Mouse (Mus musculus) myocyte (in vitro differentiated cells): Measurements from ENCODE around the gene Prkn. TPM values are rescaled to one million over a fixed set of nuclear protein-coding genes. Genes with fewer than 3 reads are reported as not detected.

Experiments
- H3K27me3 ChIP-seq: one replicate; pipeline ENCODE4 v1.6.1; 2011; ENCODE audit not compliant: control insufficient read depth, insufficient read depth, insufficient read length
- H3K36me3 ChIP-seq: one replicate; pipeline ENCODE4 v1.6.1; 2011; ENCODE audit not compliant: control insufficient read depth, insufficient read depth
- H3K4me2 ChIP-seq: one replicate; pipeline ENCODE4 v1.6.1; 2011; ENCODE audit warnings: low read depth, control low read depth
- H3K4me3 ChIP-seq: one replicate; pipeline ENCODE4 v1.5.1; 2011; ENCODE audit warnings: mild to moderate bottlenecking, control low read depth, moderate library complexity
- H3K79me2 ChIP-seq: one replicate; pipeline ENCODE4 v1.6.1; 2011; ENCODE audit not compliant: control insufficient read depth, insufficient read depth
- H3ac ChIP-seq: one replicate; pipeline ENCODE4 v1.6.1; 2011; ENCODE audit not compliant: control insufficient read depth, insufficient read length
- CEBPB ChIP-seq: IDR thresholded peaks from 2 replicates; pipeline ENCODE4 v1.6.1; 2011; ENCODE audit warnings: mild to moderate bottlenecking, moderate library complexity; ENCODE audit not compliant: poor library complexity, insufficient read depth, severe bottlenecking
- E2F4 ChIP-seq: IDR thresholded peaks from one replicate; pipeline ENCODE4 v1.6.1; 2011; ENCODE audit warnings: mild to moderate bottlenecking, control low read depth, moderate library complexity; ENCODE audit not compliant: insufficient read depth
- MAX ChIP-seq: IDR thresholded peaks from one replicate; pipeline ENCODE4 v1.6.1; 2011; ENCODE audit warnings: low read depth, mild to moderate bottlenecking, control low read depth
- MYOD1 ChIP-seq, 3 experiments: IDR thresholded peaks; one replicate each; pipeline ENCODE4 v1.6.1; 2011; ENCODE audit warnings: control low read depth in 2 of 3, low read depth in 2 of 3, mild to moderate bottlenecking in 2 of 3, moderate library complexity in 1 of 3; ENCODE audit not compliant: insufficient read length in 2 of 3, control insufficient read depth in 1 of 3
- MYOG ChIP-seq, 3 experiments: IDR thresholded peaks; one replicate each; pipeline ENCODE4 v1.6.1; 2011; ENCODE audit warnings: control low read depth in 2 of 3, low read depth in 2 of 3, mild to moderate bottlenecking in 2 of 3; ENCODE audit not compliant: insufficient read length in 2 of 3, control insufficient read depth in 1 of 3, insufficient read depth in 1 of 3
- POLR2A ChIP-seq: IDR thresholded peaks from one replicate; pipeline ENCODE4 v1.6.1; 2011; ENCODE audit warnings: low read depth, mild to moderate bottlenecking, control low read depth, moderate library complexity; ENCODE audit not compliant: insufficient read length
- POLR2AphosphoS2 ChIP-seq: IDR thresholded peaks from one replicate; pipeline ENCODE4 v1.6.1; 2011; ENCODE audit warnings: low read depth, control low read depth; ENCODE audit not compliant: insufficient read length
- REST ChIP-seq: IDR thresholded peaks from one replicate; pipeline ENCODE4 v1.6.1; 2011; ENCODE audit warnings: mild to moderate bottlenecking, control low read depth, moderate library complexity; ENCODE audit not compliant: insufficient read depth, insufficient read length
- SRF ChIP-seq: IDR thresholded peaks from one replicate; pipeline ENCODE4 v1.6.1; 2011; ENCODE audit warnings: low read depth; ENCODE audit not compliant: control insufficient read depth, insufficient read length
- TCF12 ChIP-seq: IDR thresholded peaks from one replicate; pipeline ENCODE4 v1.6.1; 2011; ENCODE audit warnings: mild to moderate bottlenecking, control low read depth; ENCODE audit not compliant: poor library complexity, insufficient read depth, severe bottlenecking
- TCF3 ChIP-seq: IDR thresholded peaks from one replicate; pipeline ENCODE4 v1.6.1; 2011; ENCODE audit warnings: low read depth, control low read depth; ENCODE audit not compliant: insufficient read length
- USF1 ChIP-seq: IDR thresholded peaks from one replicate; pipeline ENCODE4 v1.6.1; 2011; ENCODE audit warnings: low read depth, mild to moderate bottlenecking, control low read depth, moderate library complexity
- polyA plus RNA-seq: library from polyadenylated mRNA; unstranded; fragments of >200 nt; fragmentation: generic; extraction: Trizol; gene quantifications from one replicate; pipeline ENCODE4 v1.2.1, GENCODE M21; 2012; ENCODE audit warnings: missing spikeins

Gene Prkn
- polyA plus RNA-seq, 1 experiment: 0.26 TPM

DNA sequence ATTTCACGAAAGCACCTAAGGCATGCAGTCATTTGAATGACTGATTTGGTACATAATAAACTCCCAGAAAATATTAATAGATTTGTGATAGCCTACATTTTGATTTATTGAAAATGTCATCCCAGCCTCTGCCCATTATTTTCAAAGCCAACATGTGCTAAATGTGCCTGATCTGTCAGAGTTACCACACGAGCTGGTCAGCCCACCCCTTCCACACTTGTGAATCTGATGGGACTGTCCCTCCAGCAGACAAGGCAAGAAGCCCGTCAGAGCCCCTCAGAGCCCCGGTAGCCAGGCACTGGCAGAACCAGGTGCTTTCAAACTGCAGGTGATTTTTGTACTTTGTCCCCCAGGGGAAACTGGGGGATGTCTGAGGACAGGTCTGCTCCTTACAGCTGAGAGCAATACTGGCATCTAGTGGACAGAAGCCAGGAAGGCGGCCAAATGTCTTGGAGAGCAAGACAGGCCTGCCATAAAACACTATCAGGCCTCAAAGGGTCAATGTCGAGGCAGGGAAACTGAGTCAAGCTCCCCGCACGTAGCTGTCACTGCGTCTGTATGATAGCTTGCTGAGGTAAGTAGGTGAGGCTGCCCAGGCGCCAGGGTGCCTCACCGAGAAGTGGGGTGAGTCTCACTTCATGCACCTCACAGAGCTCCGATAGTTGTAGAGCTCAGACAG lies 1078.1 kb downstream of the Prkn start:
- Histone ChIP-seq H3K4me3 (no peak overlapping the region), H3ac (no peak overlapping the region), H3K36me3 (no peaks in the 10 kb centered on the region), H3K4me2 (no peak overlapping the region), H3K79me2 (no peaks in the 10 kb centered on the region), H3K27me3 (peaks cover 13% of the 10 kb centered on the region)
- TF ChIP-seq MYOG (IDR thresholded peaks at IDR 0.05; ENCODE audit: control insufficient read depth in 1 of 3, insufficient read depth in 1 of 3, insufficient read length in 2 of 3, low read depth in 2 of 3) (no peak), SRF (no peak), USF1 (no peak), E2F4 (no peak), TCF3 (no peak), MYOD1 (IDR thresholded peaks at IDR 0.05; ENCODE audit: control insufficient read depth in 1 of 3, insufficient read length in 2 of 3, low read depth in 2 of 3) (no peak), POLR2AphosphoS2 (no peak), CEBPB (no peak), REST (no peak), MAX (no peak), TCF12 (no peak), POLR2A (no peak)

GRCm38 (mm10) chr17:11919581-11919980 lies 1079.4 kb downstream of the Prkn start:
- Histone ChIP-seq H3K4me3 (no peak overlapping the region), H3ac (no peak overlapping the region), H3K36me3 (no peaks in the 10 kb centered on the region), H3K4me2 (no peak overlapping the region), H3K27me3 (peaks cover 13% of the 10 kb centered on the region), H3K79me2 (no peaks in the 10 kb centered on the region)
- TF ChIP-seq E2F4 (no peak), POLR2A (no peak), MAX (no peak), USF1 (no peak), MYOD1 (IDR thresholded peaks at IDR 0.05; ENCODE audit: control insufficient read depth in 1 of 3, insufficient read length in 2 of 3, low read depth in 2 of 3) (no peak), TCF3 (no peak), MYOG (IDR thresholded peaks at IDR 0.05; ENCODE audit: control insufficient read depth in 1 of 3, insufficient read depth in 1 of 3, insufficient read length in 2 of 3, low read depth in 2 of 3) (no peak)

DNA sequence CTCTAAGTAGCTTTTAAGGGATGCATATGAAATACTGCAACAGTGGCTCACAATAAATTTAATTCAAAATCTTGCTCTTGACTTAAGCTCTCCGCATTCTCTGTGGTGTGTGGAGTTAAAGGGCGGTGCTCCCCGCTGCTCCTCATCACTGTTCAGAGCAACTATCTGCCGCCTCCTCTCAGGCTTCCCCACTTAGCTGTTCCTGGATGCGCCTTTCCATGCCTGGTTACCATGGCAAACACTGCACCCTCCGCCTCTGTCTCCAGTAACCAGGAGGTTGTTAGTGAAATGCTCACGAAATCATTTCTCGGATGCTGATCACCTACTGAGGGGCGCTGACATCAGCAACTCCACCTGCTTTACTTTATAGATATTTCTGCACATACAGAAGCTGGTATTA lies 1080.8 kb downstream of the Prkn start:
- TF ChIP-seq MAX: no peak
- no peak for TF ChIP-seq MYOG (IDR thresholded peaks at IDR 0.05; ENCODE audit: control insufficient read depth in 1 of 3, insufficient read depth in 1 of 3, insufficient read length in 2 of 3, low read depth in 2 of 3)
- TF ChIP-seq POLR2AphosphoS2: no peak
- no peak for TF ChIP-seq TCF12
- TF ChIP-seq TCF3: no peak
- no peak for TF ChIP-seq E2F4
- no peak for TF ChIP-seq USF1
- TF ChIP-seq SRF: no peak
- no peak for TF ChIP-seq MYOD1 (IDR thresholded peaks at IDR 0.05; ENCODE audit: control insufficient read depth in 1 of 3, insufficient read length in 2 of 3, low read depth in 2 of 3)
- TF ChIP-seq REST: no peak
- TF ChIP-seq CEBPB: no peak
- H3K36me3 ChIP-seq: no peaks in the 10 kb centered on the region
- H3ac ChIP-seq: no peak overlapping the region
- H3K4me2 ChIP-seq: no peak overlapping the region
- peaks cover 13% of the 10 kb centered on the region for H3K27me3 ChIP-seq
- no peak overlapping the region for H3K4me3 ChIP-seq
- no peaks in the 10 kb centered on the region for H3K79me2 ChIP-seq

DNA sequence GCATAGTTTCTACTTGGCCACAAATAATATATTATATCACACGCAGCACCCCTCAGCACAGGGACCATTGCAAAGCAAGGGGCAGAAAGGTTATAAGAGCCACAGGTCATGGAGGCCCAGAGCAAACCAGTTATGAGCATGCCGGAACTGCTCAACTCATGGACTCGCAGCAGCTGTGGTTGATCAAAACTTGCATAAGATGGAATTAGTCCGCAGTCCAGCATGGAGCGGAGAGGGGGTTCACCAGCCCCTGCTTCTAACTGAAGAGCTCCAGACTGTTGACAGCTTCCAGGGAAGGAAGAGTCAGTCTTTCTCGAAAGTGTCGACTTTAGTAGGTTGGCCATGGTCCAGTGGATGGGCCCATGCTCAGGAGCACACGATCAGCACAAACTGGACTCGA lies 1083.8 kb downstream of the Prkn start:
- H3K4me3 ChIP-seq: no peak overlapping the region
- H3ac ChIP-seq: no peak overlapping the region
- no peak overlapping the region for H3K4me2 ChIP-seq
- no peaks in the 10 kb centered on the region for H3K27me3 ChIP-seq
- TF ChIP-seq MYOG (IDR thresholded peaks at IDR 0.05; ENCODE audit: control insufficient read depth in 1 of 3, insufficient read depth in 1 of 3, insufficient read length in 2 of 3, low read depth in 2 of 3): no peak
- TF ChIP-seq CEBPB: no peak
- no peak for TF ChIP-seq E2F4
- TF ChIP-seq TCF12: no peak
- no peak for TF ChIP-seq MYOD1 (IDR thresholded peaks at IDR 0.05; ENCODE audit: control insufficient read depth in 1 of 3, insufficient read length in 2 of 3, low read depth in 2 of 3)
- TF ChIP-seq TCF3: no peak
- no peaks in the 10 kb centered on the region for H3K79me2 ChIP-seq
- no peaks in the 10 kb centered on the region for H3K36me3 ChIP-seq

- H3K4me3 ChIP-seq: no peak overlapping the region
- TF ChIP-seq E2F4: no peak
- H3K27me3 ChIP-seq: no peaks in the 10 kb centered on the region
- no peak overlapping the region for H3K4me2 ChIP-seq
- no peaks in the 10 kb centered on the region for H3K36me3 ChIP-seq
- H3ac ChIP-seq: no peak overlapping the region
- H3K79me2 ChIP-seq: no peaks in the 10 kb centered on the region
Measured at GRCm38 (mm10) chr17:11926865-11927386, 1086.7 kb downstream of the Prkn start.
